In genomic region chr3:143017480-143017879, GRCm38 (mm10) we compare ENCODE assay signal across 28 mouse cellular contexts.
"Had no signal": no experiment of that assay in that cellular context is flagged by ENCODE, and none has a peak within 500 bp of the region (broad histone marks: within the 10 kb centered on the region; RNA-seq: fewer than 3 reads in every experiment).

No protein-coding gene starts in this region.

- H3K27me3 ChIP-seq: heart, embryonic 12.5 days; hindbrain, embryonic 12.5 days; intestine, embryonic 15.5 days; kidney, embryonic 15.5 days; limb, embryonic 13.5 days; liver, embryonic 13.5 days; liver, embryonic 15.5 days had no signal

- H3K9ac ChIP-seq: heart, embryonic 12.5 days; hindbrain, embryonic 12.5 days; hindbrain, embryonic 14.5 days; intestine, embryonic 15.5 days; kidney, embryonic 15.5 days; limb, embryonic 13.5 days; liver, embryonic 13.5 days; liver, embryonic 15.5 days had no signal

- H3K4me2 ChIP-seq: heart, embryonic 12.5 days; hindbrain, embryonic 12.5 days; hindbrain, embryonic 14.5 days; intestine, embryonic 15.5 days; kidney, embryonic 15.5 days; limb, embryonic 13.5 days; liver, embryonic 11.5 days; liver, embryonic 13.5 days; liver, embryonic 15.5 days had no signal

- H3K4me3 ChIP-seq: gastrocnemius, adult 2 months; heart, embryonic 10.5 days; heart, embryonic 12.5 days; hindbrain, embryonic 10.5 days; hindbrain, embryonic 12.5 days; intestine, embryonic 15.5 days; kidney, embryonic 15.5 days; limb, embryonic 13.5 days; liver, embryonic 13.5 days; liver, embryonic 15.5 days had no signal

- H3K4me1 ChIP-seq: heart, embryonic 10.5 days; hindbrain, embryonic 10.5 days; hindbrain, embryonic 12.5 days; intestine, embryonic 15.5 days; kidney, embryonic 15.5 days; limb, embryonic 13.5 days; liver, embryonic 15.5 days had no signal

- H3K36me3 ChIP-seq: heart, embryonic 10.5 days; heart, embryonic 12.5 days; hindbrain, embryonic 10.5 days; hindbrain, embryonic 12.5 days; intestine, embryonic 15.5 days; kidney, embryonic 15.5 days; limb, embryonic 13.5 days; liver, embryonic 13.5 days; liver, embryonic 15.5 days had no signal

- DNase-seq: gastrocnemius, adult 2 months; gastrocnemius, postnatal 10 days; gastrocnemius, postnatal 25 days; heart, adult 18-20 months; heart, postnatal 10 days; heart, postnatal 4 days; kidney, adult 18-20 months; kidney, adult 8-10 months; kidney, postnatal 14 days; kidney, postnatal 36 days; layer of hippocampus, adult 9-11 months; layer of hippocampus, postnatal 36 days; liver; liver, embryonic 13.5 days had no signal

- ATAC-seq: hindbrain, embryonic 16.5 days; inflammation-experienced regulatory T-cells, adult 6 months; intestine, embryonic 15.5 days; intestine, postnatal 0 days had no signal

- H3K9me3 ChIP-seq: heart, embryonic 10.5 days; heart, embryonic 12.5 days; hindbrain, embryonic 10.5 days; hindbrain, embryonic 12.5 days; intestine, embryonic 15.5 days; kidney, embryonic 15.5 days; limb, embryonic 13.5 days; liver, embryonic 13.5 days; liver, embryonic 15.5 days had no signal

- H3K27ac ChIP-seq: gastrocnemius, adult 2 months; heart, embryonic 10.5 days; hindbrain, embryonic 10.5 days; hindbrain, embryonic 12.5 days; hindbrain, embryonic 14.5 days; intestine, embryonic 15.5 days; kidney, embryonic 15.5 days; kidney, postnatal 0 days; limb, embryonic 13.5 days; liver, embryonic 13.5 days; liver, embryonic 15.5 days had no signal
